Mouse (Mus musculus) cerebellum, adult 8-10 months (tissue): Measurements from ENCODE around the gene Kcna5.

ENCODE experiments used
- DNase-seq: peaks from one replicate; pipeline ENCODE4 v3.0.0; 2022

Kcna5 gene

GRCm38 (mm10) chr6:126534531-126535207 is 543 bp downstream of the Kcna5 start:
- no peak for DNase-seq

- DNase-seq = no peak
Observed at GRCm38 (mm10) chr6:126531306-126531705, 3.9 kb downstream of the Kcna5 start.

- no peak for DNase-seq
Observed at GRCm38 (mm10) chr6:126530019-126530418, 5.2 kb downstream of the Kcna5 start.

GRCm38 (mm10) chr6:126514720-126515119 is 20.5 kb downstream of the Kcna5 start:
- no peak for DNase-seq

- no peak for DNase-seq
Observed at GRCm38 (mm10) chr6:126513714-126514248, 21.4 kb downstream of the Kcna5 start.

- peak; percentile 16 for DNase-seq
Observed at GRCm38 (mm10) chr6:126513154-126513553, 22.1 kb downstream of the Kcna5 start.

- no peak for DNase-seq
Observed at GRCm38 (mm10) chr6:126508671-126509070, 26.5 kb downstream of the Kcna5 start.

- no peak for DNase-seq
Observed at GRCm38 (mm10) chr6:126503920-126504319, 31.3 kb downstream of the Kcna5 start.

GRCm38 (mm10) chr6:126502691-126503301 is 32.4 kb downstream of the Kcna5 start:
- DNase-seq = no peak

- no peak for DNase-seq
Observed at GRCm38 (mm10) chr6:126500985-126501384, 34.2 kb downstream of the Kcna5 start.

- DNase-seq = peak; percentile 86
Observed at GRCm38 (mm10) chr6:126500088-126500487, 35.1 kb downstream of the Kcna5 start.

GRCm38 (mm10) chr6:126497878-126498277 is 37.3 kb downstream of the Kcna5 start:
- peak; percentile 67 for DNase-seq

GRCm38 (mm10) chr6:126497173-126497839 is 37.9 kb downstream of the Kcna5 start:
- DNase-seq = no peak

GRCm38 (mm10) chr6:126487136-126487535 is 48.1 kb downstream of the Kcna5 start:
- DNase-seq = no peak

GRCm38 (mm10) chr6:126484887-126485286 is 50.3 kb downstream of the Kcna5 start:
- DNase-seq = no peak

GRCm38 (mm10) chr6:126483264-126483867 is 51.8 kb downstream of the Kcna5 start:
- DNase-seq = no peak
